Mouse (Mus musculus): Measurements from ENCODE around the gene Mvd. TPM values are rescaled to one million over a fixed set of nuclear protein-coding genes. Genes with fewer than 3 reads are reported as not detected.

Gene Mvd
- 14.4 and 17.9 TPM in 2 replicates for polyA plus RNA-seq (2014; fragmentation: Nextera tagmentation; extraction: Ambion mirVana)

GRCm38 (mm10) chr8:122443262-122444006 is at the start of gene Mvd:
Mvd (minus strand) TSS chr8:122443422.
- Histone ChIP-seq H3K4me2 (ENCODE audit: low read length) (peak within 1 kb of the TSS; percentile 92), H3K4me1 (ENCODE audit: control insufficient read depth in 2 of 2, insufficient read depth in 2 of 2, low read length in 2 of 2) (peaks cover 14 to 22% of the 10 kb centered on the region in 2 experiments), H3K27ac (replicated peaks in 1 of 2; ENCODE audit: control insufficient read depth in 1 of 2, insufficient read depth in 1 of 2, low read depth in 2 of 2, low read length in 2 of 2) (peak within 1 kb of the TSS; percentile 82 to 99), H3K36me3 (ENCODE audit: control insufficient read depth, insufficient read depth, low read length) (peaks cover 11% of the 10 kb centered on the region; the same call in 1 of the 2 replicates), H3K9me3 (ENCODE audit: control insufficient read depth, low read length) (no peaks in the 10 kb centered on the region), H3K9ac (ENCODE audit: low read length) (peak within 1 kb of the TSS; percentile 88), H3K4me3 (ENCODE audit: control insufficient read depth in 1 of 2, insufficient read depth in 1 of 2, low read depth in 1 of 2, low read length in 2 of 2) (peak within 1 kb of the TSS; percentile 57 to 74), H3K27me3 (ENCODE audit: control insufficient read depth, insufficient read depth, low read length) (no peaks in the 10 kb centered on the region)
- under 1% methylated on average over 47 of the region's 47 CpGs for WGBS
- peak; percentile 94 for ATAC-seq (ENCODE audit: insufficient number of reproducible peaks, insufficient read depth, low FRiP score, low read depth)

- no peaks in the 10 kb centered on the region for H3K9me3 ChIP-seq (ENCODE audit: control insufficient read depth, low read length)
- WGBS: 96% methylated on average over 9 of the region's 9 CpGs
- H3K27ac ChIP-seq (replicated peaks in 1 of 2; ENCODE audit: control insufficient read depth in 1 of 2, insufficient read depth in 1 of 2, low read depth in 2 of 2, low read length in 2 of 2): no peak overlapping the region
- no peak for ATAC-seq (ENCODE audit: insufficient number of reproducible peaks, insufficient read depth, low FRiP score, low read depth)
- no peak overlapping the region for H3K9ac ChIP-seq (ENCODE audit: low read length)
- no peaks in the 10 kb centered on the region for H3K4me1 ChIP-seq (ENCODE audit: control insufficient read depth in 2 of 2, insufficient read depth in 2 of 2, low read length in 2 of 2)
- no peak overlapping the region for H3K4me2 ChIP-seq (ENCODE audit: low read length)
- peaks cover 97% of the 10 kb centered on the region for H3K36me3 ChIP-seq (ENCODE audit: control insufficient read depth, insufficient read depth, low read length)
- no peak overlapping the region for H3K4me3 ChIP-seq (ENCODE audit: control insufficient read depth in 1 of 2, insufficient read depth in 1 of 2, low read depth in 1 of 2, low read length in 2 of 2)
- no peaks in the 10 kb centered on the region for H3K27me3 ChIP-seq (ENCODE audit: control insufficient read depth, insufficient read depth, low read length)
Measured at GRCm38 (mm10) chr8:122488387-122488786, 45.2 kb upstream of the Mvd start.

DNA sequence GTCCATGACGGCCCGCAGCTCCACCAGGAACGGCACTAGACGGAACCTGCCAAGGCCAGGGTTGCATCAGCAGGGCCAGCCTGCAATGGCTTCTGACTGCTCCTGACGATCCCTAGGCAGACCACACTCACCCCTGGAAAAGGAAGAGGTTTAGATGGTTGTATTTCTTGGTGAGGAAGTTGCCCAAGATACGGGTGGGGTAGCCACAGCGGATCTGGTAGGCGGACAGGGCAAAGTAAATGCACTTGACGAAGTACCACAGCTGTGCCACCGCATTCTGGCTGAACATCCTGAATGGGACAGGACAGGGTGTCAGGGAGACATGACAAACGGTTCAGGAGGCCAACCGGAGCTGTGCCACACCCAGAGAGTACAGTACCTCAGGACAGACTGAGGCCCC is 41.6 kb upstream of the Mvd start:
- H3K27me3 ChIP-seq (ENCODE audit: control insufficient read depth, insufficient read depth, low read length): no peaks in the 10 kb centered on the region
- no peak overlapping the region for H3K4me3 ChIP-seq (ENCODE audit: control insufficient read depth in 1 of 2, insufficient read depth in 1 of 2, low read depth in 1 of 2, low read length in 2 of 2)
- no peak overlapping the region for H3K9ac ChIP-seq (ENCODE audit: low read length)
- no peak overlapping the region for H3K4me2 ChIP-seq (ENCODE audit: low read length)
- H3K9me3 ChIP-seq (ENCODE audit: control insufficient read depth, low read length): no peaks in the 10 kb centered on the region
- 87% methylated on average over 12 of the region's 12 CpGs for WGBS
- H3K4me1 ChIP-seq (ENCODE audit: control insufficient read depth in 2 of 2, insufficient read depth in 2 of 2, low read length in 2 of 2): no peaks in the 10 kb centered on the region
- H3K36me3 ChIP-seq (ENCODE audit: control insufficient read depth, insufficient read depth, low read length): peaks cover 96% of the 10 kb centered on the region
- no peak overlapping the region for H3K27ac ChIP-seq (replicated peaks in 1 of 2; ENCODE audit: control insufficient read depth in 1 of 2, insufficient read depth in 1 of 2, low read depth in 2 of 2, low read length in 2 of 2)
- no peak for ATAC-seq (ENCODE audit: insufficient number of reproducible peaks, insufficient read depth, low FRiP score, low read depth)

- WGBS: 94% methylated on average over 7 of the region's 7 CpGs
- no peak overlapping the region for H3K9ac ChIP-seq (ENCODE audit: low read length)
- no peak overlapping the region for H3K4me3 ChIP-seq (ENCODE audit: control insufficient read depth in 1 of 2, insufficient read depth in 1 of 2, low read depth in 1 of 2, low read length in 2 of 2)
- H3K4me1 ChIP-seq (ENCODE audit: control insufficient read depth in 2 of 2, insufficient read depth in 2 of 2, low read length in 2 of 2): no peaks in the 10 kb centered on the region
- ATAC-seq (ENCODE audit: insufficient number of reproducible peaks, insufficient read depth, low FRiP score, low read depth): no peak
- H3K9me3 ChIP-seq (ENCODE audit: control insufficient read depth, low read length): no peaks in the 10 kb centered on the region
- no peak overlapping the region for H3K4me2 ChIP-seq (ENCODE audit: low read length)
- no peak overlapping the region for H3K27ac ChIP-seq (replicated peaks in 1 of 2; ENCODE audit: control insufficient read depth in 1 of 2, insufficient read depth in 1 of 2, low read depth in 2 of 2, low read length in 2 of 2)
- no peaks in the 10 kb centered on the region for H3K27me3 ChIP-seq (ENCODE audit: control insufficient read depth, insufficient read depth, low read length)
- peaks cover 96% of the 10 kb centered on the region for H3K36me3 ChIP-seq (ENCODE audit: control insufficient read depth, insufficient read depth, low read length)
Measured at GRCm38 (mm10) chr8:122483877-122484276, 40.7 kb upstream of the Mvd start.

DNA sequence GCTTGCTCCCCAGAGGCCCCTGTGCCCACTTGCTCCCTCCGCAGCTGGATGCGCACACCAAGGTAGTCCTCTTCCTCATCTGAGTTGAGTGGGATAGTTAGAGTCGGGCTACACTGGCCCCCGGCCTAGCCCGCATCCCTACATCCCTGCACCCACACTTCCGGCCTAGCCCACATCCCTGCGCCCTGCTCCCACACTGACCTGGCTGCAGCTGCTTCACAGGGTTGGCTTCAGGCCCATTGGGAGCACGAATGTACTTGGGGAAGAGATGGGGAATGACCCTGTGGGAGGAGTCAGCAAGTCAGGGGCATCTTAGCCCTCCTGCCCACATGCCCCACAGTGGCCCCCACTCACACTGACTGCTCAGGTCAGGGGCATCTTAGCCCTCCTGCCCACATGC is 39.2 kb upstream of the Mvd start:
- H3K9ac ChIP-seq (ENCODE audit: low read length): no peak overlapping the region
- H3K27ac ChIP-seq (replicated peaks in 1 of 2; ENCODE audit: control insufficient read depth in 1 of 2, insufficient read depth in 1 of 2, low read depth in 2 of 2, low read length in 2 of 2): no peak overlapping the region
- ATAC-seq (ENCODE audit: insufficient number of reproducible peaks, insufficient read depth, low FRiP score, low read depth): no peak
- H3K9me3 ChIP-seq (ENCODE audit: control insufficient read depth, low read length): no peaks in the 10 kb centered on the region
- no peak overlapping the region for H3K4me3 ChIP-seq (ENCODE audit: control insufficient read depth in 1 of 2, insufficient read depth in 1 of 2, low read depth in 1 of 2, low read length in 2 of 2)
- H3K36me3 ChIP-seq (ENCODE audit: control insufficient read depth, insufficient read depth, low read length): peaks cover 96% of the 10 kb centered on the region
- H3K4me2 ChIP-seq (ENCODE audit: low read length): no peak overlapping the region
- 95% methylated on average over 8 of the region's 8 CpGs for WGBS
- no peaks in the 10 kb centered on the region for H3K4me1 ChIP-seq (ENCODE audit: control insufficient read depth in 2 of 2, insufficient read depth in 2 of 2, low read length in 2 of 2)
- no peaks in the 10 kb centered on the region for H3K27me3 ChIP-seq (ENCODE audit: control insufficient read depth, insufficient read depth, low read length)

GRCm38 (mm10) chr8:122475580-122476320 is 32.5 kb upstream of the Mvd start, which contains the start of the genes Rnf166 and Ctu2:
Rnf166 (minus strand) TSS chr8:122476064.
Ctu2 (plus strand) TSS chr8:122476143.
- H3K4me2 ChIP-seq (ENCODE audit: low read length): peak within 1 kb of the TSS; percentile 87
- H3K9ac ChIP-seq (ENCODE audit: low read length): peak within 1 kb of the TSS; percentile 97
- H3K27ac ChIP-seq (replicated peaks in 1 of 2; ENCODE audit: control insufficient read depth in 1 of 2, insufficient read depth in 1 of 2, low read depth in 2 of 2, low read length in 2 of 2): peak within 1 kb of the TSS; percentile 28 to 91
- no peaks in the 10 kb centered on the region for H3K9me3 ChIP-seq (ENCODE audit: control insufficient read depth, low read length)
- H3K4me3 ChIP-seq (ENCODE audit: control insufficient read depth in 1 of 2, insufficient read depth in 1 of 2, low read depth in 1 of 2, low read length in 2 of 2): peak within 1 kb of the TSS; percentile 94 to 99
- peak; percentile 90 for ATAC-seq (ENCODE audit: insufficient number of reproducible peaks, insufficient read depth, low FRiP score, low read depth)
- no peaks in the 10 kb centered on the region for H3K27me3 ChIP-seq (ENCODE audit: control insufficient read depth, insufficient read depth, low read length)
- H3K36me3 ChIP-seq (ENCODE audit: control insufficient read depth, insufficient read depth, low read length): peaks cover 60% of the 10 kb centered on the region
- 1% methylated on average over 93 of the region's 103 CpGs for WGBS
- H3K4me1 ChIP-seq (ENCODE audit: control insufficient read depth in 2 of 2, insufficient read depth in 2 of 2, low read length in 2 of 2): peaks cover 2 to 21% of the 10 kb centered on the region in 2 experiments; a peak in 3 of 4 replicates

- Histone ChIP-seq H3K4me2 (ENCODE audit: low read length) (peak overlapping the region; percentile 87), H3K4me3 (ENCODE audit: control insufficient read depth in 1 of 2, insufficient read depth in 1 of 2, low read depth in 1 of 2, low read length in 2 of 2) (peak overlapping the region; percentile 94 to 99), H3K27ac (replicated peaks in 1 of 2; ENCODE audit: control insufficient read depth in 1 of 2, insufficient read depth in 1 of 2, low read depth in 2 of 2, low read length in 2 of 2) (peak overlapping the region; percentile 28 to 91), H3K9me3 (ENCODE audit: control insufficient read depth, low read length) (no peaks in the 10 kb centered on the region), H3K9ac (ENCODE audit: low read length) (peak overlapping the region; percentile 97), H3K27me3 (ENCODE audit: control insufficient read depth, insufficient read depth, low read length) (no peaks in the 10 kb centered on the region), H3K4me1 (ENCODE audit: control insufficient read depth in 2 of 2, insufficient read depth in 2 of 2, low read length in 2 of 2) (peaks cover 2 to 21% of the 10 kb centered on the region in 2 experiments; a peak in 3 of 4 replicates), H3K36me3 (ENCODE audit: control insufficient read depth, insufficient read depth, low read length) (peaks cover 62% of the 10 kb centered on the region)
- 2% methylated on average over 16 of the region's 16 CpGs for WGBS
- peak; percentile 37; the same call in 1 of the 2 replicates for ATAC-seq (ENCODE audit: insufficient number of reproducible peaks, insufficient read depth, low FRiP score, low read depth)
Measured at GRCm38 (mm10) chr8:122474951-122475560, 31.8 kb upstream of the Mvd start.
